Mouse (Mus musculus) forebrain, embryonic 12.5 days (tissue): ENCODE data around the gene Nup205. TPM values are rescaled to one million over a fixed set of nuclear protein-coding genes. Genes with fewer than 3 reads are reported as not detected.
A peak's percentile ranks its signal among the peaks of the same experiment; 100 is the strongest.

Source experiments
- ATAC-seq: fragments of 200-750 bp; cut with Nextera tagmentation; 2 replicates; pipeline ENCODE4 v1.8.0; 2017; ENCODE audit warnings: moderate TSS enrichment; ENCODE audit not compliant: low FRiP score
- H3K27ac ChIP-seq: fragments of 300-500 bp; sonication (generic); 2 replicates; pipeline ENCODE4 v1.5.1; 2016; ENCODE audit warnings: mild to moderate bottlenecking
- H3K27me3 ChIP-seq: fragments of 300-500 bp; sonication (generic); 2 replicates; pipeline ENCODE4 v1.6.1; 2016; ENCODE audit warnings: mild to moderate bottlenecking
- H3K36me3 ChIP-seq: fragments of 300-500 bp; sonication (generic); replicated peaks from 2 replicates; pipeline ENCODE4 v1.6.1; 2016; ENCODE audit warnings: mild to moderate bottlenecking
- H3K4me1 ChIP-seq: fragments of 300-500 bp; sonication (generic); 2 replicates; pipeline ENCODE4 v1.6.1; 2016
- H3K4me2 ChIP-seq: fragments of 300-500 bp; sonication (generic); 2 replicates; pipeline ENCODE4 v1.6.1; 2016; ENCODE audit warnings: mild to moderate bottlenecking, moderate library complexity
- H3K4me3 ChIP-seq: fragments of 300-500 bp; sonication (generic); replicated peaks from 2 replicates; pipeline ENCODE4 v1.5.1; 2016; ENCODE audit warnings: mild to moderate bottlenecking
- H3K9ac ChIP-seq: fragments of 300-500 bp; sonication (generic); 2 replicates; pipeline ENCODE4 v1.6.1; 2016; ENCODE audit warnings: mild to moderate bottlenecking
- H3K9me3 ChIP-seq: fragments of 300-500 bp; sonication (generic); 2 replicates; pipeline ENCODE4 v1.6.1; 2016
- WGBS: fragments of 180-500 bp; shearing (Covaris S2); methylation state at CpG from one replicate; pipeline ENCODE4 v1.1.7; 2016; 5-methylcytosine and 5-hydroxymethylcytosine counted together
- polyA plus RNA-seq: library from polyadenylated mRNA; unstranded; fragments of >200 nt; fragmentation: Nextera tagmentation; extraction: Ambion mirVana; gene quantifications from 2 replicates; pipeline ENCODE4 v1.2.1, GENCODE M21; 2016

The Nup205 gene
- polyA plus RNA-seq, 1 experiment from 2014 or later: 58.6 TPM

GRCm38 (mm10) chr6:35271868-35272765 is 94.9 kb downstream of the Nup205 start:
- Histone ChIP-seq H3K27me3 (no peaks in the 10 kb centered on the region), H3K9me3 (no peaks in the 10 kb centered on the region), H3K4me2 (no peak overlapping the region), H3K27ac (no peak overlapping the region), H3K4me1 (no peaks in the 10 kb centered on the region), H3K9ac (no peak overlapping the region), H3K4me3 (no peak overlapping the region), H3K36me3 (no peaks in the 10 kb centered on the region)
- 91% methylated on average over 20 of the region's 20 CpGs for WGBS
- no peak for ATAC-seq

GRCm38 (mm10) chr6:35273391-35274082 is 96.3 kb downstream of the Nup205 start:
- no peaks in the 10 kb centered on the region for H3K27me3 ChIP-seq
- H3K9ac ChIP-seq: no peak overlapping the region
- ATAC-seq: no peak
- H3K27ac ChIP-seq: no peak overlapping the region
- no peaks in the 10 kb centered on the region for H3K4me1 ChIP-seq
- 87% methylated on average over 11 of the region's 11 CpGs for WGBS
- H3K4me3 ChIP-seq: no peak overlapping the region
- H3K36me3 ChIP-seq: no peaks in the 10 kb centered on the region
- no peak overlapping the region for H3K4me2 ChIP-seq
- no peaks in the 10 kb centered on the region for H3K9me3 ChIP-seq

- WGBS: 72% methylated on average over 10 of the region's 10 CpGs
- H3K27ac ChIP-seq: no peak overlapping the region
- no peak overlapping the region for H3K9ac ChIP-seq
- no peaks in the 10 kb centered on the region for H3K9me3 ChIP-seq
- H3K27me3 ChIP-seq: no peaks in the 10 kb centered on the region
- no peak overlapping the region for H3K4me2 ChIP-seq
- no peaks in the 10 kb centered on the region for H3K36me3 ChIP-seq
- no peaks in the 10 kb centered on the region for H3K4me1 ChIP-seq
- no peak for ATAC-seq
- no peak overlapping the region for H3K4me3 ChIP-seq
These were observed 100.8 kb downstream of the Nup205 start for GRCm38 (mm10) chr6:35277903-35278587.

- no peak overlapping the region for H3K9ac ChIP-seq
- H3K36me3 ChIP-seq: no peaks in the 10 kb centered on the region
- H3K9me3 ChIP-seq: no peaks in the 10 kb centered on the region
- no peak for ATAC-seq
- no peak overlapping the region for H3K27ac ChIP-seq
- no peaks in the 10 kb centered on the region for H3K4me1 ChIP-seq
- 86% methylated on average over 10 of the region's 10 CpGs for WGBS
- H3K27me3 ChIP-seq: no peaks in the 10 kb centered on the region
- no peak overlapping the region for H3K4me2 ChIP-seq
- no peak overlapping the region for H3K4me3 ChIP-seq
These were observed 102.1 kb downstream of the Nup205 start for GRCm38 (mm10) chr6:35279306-35279705.

GRCm38 (mm10) chr6:35288114-35288761 is 111.0 kb downstream of the Nup205 start:
- Histone ChIP-seq H3K27me3 (no peaks in the 10 kb centered on the region), H3K4me2 (no peak overlapping the region), H3K9ac (no peak overlapping the region), H3K4me1 (peaks cover 8% of the 10 kb centered on the region; the same call in 1 of the 2 replicates), H3K27ac (no peak overlapping the region), H3K9me3 (no peaks in the 10 kb centered on the region), H3K36me3 (no peaks in the 10 kb centered on the region), H3K4me3 (no peak overlapping the region)
- ATAC-seq: no peak
- WGBS: 78% methylated on average over 11 of the region's 11 CpGs

- Histone ChIP-seq H3K36me3 (no peaks in the 10 kb centered on the region), H3K27ac (no peak overlapping the region), H3K4me3 (no peak overlapping the region), H3K4me1 (peaks cover 8% of the 10 kb centered on the region; the same call in 1 of the 2 replicates), H3K9me3 (no peaks in the 10 kb centered on the region), H3K9ac (no peak overlapping the region), H3K4me2 (no peak overlapping the region), H3K27me3 (no peaks in the 10 kb centered on the region)
- ATAC-seq: peak; percentile 36; the same call in 1 of the 2 replicates
- 12% methylated on average over 7 of the region's 7 CpGs for WGBS
These were observed 111.7 kb downstream of the Nup205 start for GRCm38 (mm10) chr6:35288920-35289319.

- Histone ChIP-seq H3K4me2 (no peak overlapping the region), H3K4me1 (peaks cover 8% of the 10 kb centered on the region; the same call in 1 of the 2 replicates), H3K27me3 (no peaks in the 10 kb centered on the region), H3K9me3 (no peaks in the 10 kb centered on the region), H3K9ac (no peak overlapping the region), H3K36me3 (no peaks in the 10 kb centered on the region), H3K27ac (no peak overlapping the region), H3K4me3 (no peak overlapping the region)
- WGBS: 94% methylated on average over 8 of the region's 8 CpGs
- ATAC-seq: no peak
These were observed 112.5 kb downstream of the Nup205 start for GRCm38 (mm10) chr6:35289676-35290075.

- WGBS: 88% methylated on average over 2 of the region's 2 CpGs
- Histone ChIP-seq H3K4me2 (no peak overlapping the region), H3K4me3 (no peak overlapping the region), H3K27me3 (no peaks in the 10 kb centered on the region), H3K36me3 (no peaks in the 10 kb centered on the region), H3K27ac (no peak overlapping the region), H3K9me3 (no peaks in the 10 kb centered on the region), H3K9ac (no peak overlapping the region), H3K4me1 (no peaks in the 10 kb centered on the region)
- ATAC-seq: no peak
These were observed 117.7 kb downstream of the Nup205 start for GRCm38 (mm10) chr6:35294964-35295363.

- 44% methylated on average over 2 of the region's 2 CpGs for WGBS
- H3K4me1 ChIP-seq: no peaks in the 10 kb centered on the region
- no peak overlapping the region for H3K9ac ChIP-seq
- H3K27ac ChIP-seq: no peak overlapping the region
- no peaks in the 10 kb centered on the region for H3K36me3 ChIP-seq
- no peaks in the 10 kb centered on the region for H3K27me3 ChIP-seq
- H3K4me2 ChIP-seq: no peak overlapping the region
- H3K9me3 ChIP-seq: no peaks in the 10 kb centered on the region
- H3K4me3 ChIP-seq: no peak overlapping the region
- no peak for ATAC-seq
These were observed 119.8 kb downstream of the Nup205 start for GRCm38 (mm10) chr6:35297001-35297400.

Other genes with a start within 250 kb of the Nup205 start
- gene Slc23a4, start 189.0 kb upstream of the Nup205 start, polyA plus RNA-seq: 0.40 and 0.76 TPM in 2 replicates
- 31.2 and 34.9 TPM in 2 replicates for gene Cnot4, start 43.7 kb upstream of the Nup205 start, polyA plus RNA-seq
- 0.09 and 0.14 TPM in 2 replicates for gene Slc13a4, start 130.7 kb downstream of the Nup205 start, polyA plus RNA-seq
- not detected in 2 replicates for gene Fam180a, start 148.7 kb downstream of the Nup205 start, polyA plus RNA-seq